Mouse (Mus musculus) lung, postnatal 0 days (tissue): ENCODE measurements around the gene Mgat5.

ENCODE experiments used
- CTCF ChIP-seq: IDR thresholded peaks from 2 replicates; pipeline ENCODE4 v1.5.1; 2016; ENCODE audit warnings: antibody characterized with exemption, mild to moderate bottlenecking
- EP300 ChIP-seq: IDR thresholded peaks from 2 replicates; pipeline ENCODE4 v1.6.1; 2016; ENCODE audit warnings: antibody characterized with exemption, mild to moderate bottlenecking, control low read depth

- TF ChIP-seq CTCF: no peak
- TF ChIP-seq EP300: no peak
These were observed 8.6 kb downstream of the Mgat5 start for GRCm38 (mm10) chr1:127213434-127213833.
